Mouse (Mus musculus): ENCODE data around the gene Vmn1r181.
"Not testable (repeated sequence)": the region's sequence is repeated elsewhere in the genome, so short reads cannot be mapped to it uniquely, and the experiment has no call there.

The Vmn1r181 gene

DNA sequence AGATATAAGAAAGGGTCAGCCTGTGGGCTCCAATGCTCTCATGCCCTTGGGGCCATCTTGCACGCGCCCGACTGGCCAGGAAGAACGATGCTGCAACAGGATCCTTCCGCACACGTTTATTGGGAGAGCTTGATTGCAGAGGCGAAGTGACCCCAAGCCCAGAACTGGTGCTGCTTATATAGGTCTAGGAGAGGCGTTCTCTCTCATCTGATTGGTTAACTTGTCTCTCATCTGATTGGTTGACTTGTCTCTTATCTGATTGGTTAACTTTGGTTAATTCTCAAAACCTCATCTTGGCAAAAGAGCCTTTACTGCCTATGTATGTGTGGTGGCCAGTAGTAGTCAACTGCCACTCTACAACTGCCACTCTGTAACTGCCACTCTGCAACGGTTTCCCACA, at the start of gene Vmn1r181:
Vmn1r181 (plus strand) TSS at position 301 of the 400 bp plus-strand sequence.
- DNase-seq = not testable (repeated sequence)

DNA sequence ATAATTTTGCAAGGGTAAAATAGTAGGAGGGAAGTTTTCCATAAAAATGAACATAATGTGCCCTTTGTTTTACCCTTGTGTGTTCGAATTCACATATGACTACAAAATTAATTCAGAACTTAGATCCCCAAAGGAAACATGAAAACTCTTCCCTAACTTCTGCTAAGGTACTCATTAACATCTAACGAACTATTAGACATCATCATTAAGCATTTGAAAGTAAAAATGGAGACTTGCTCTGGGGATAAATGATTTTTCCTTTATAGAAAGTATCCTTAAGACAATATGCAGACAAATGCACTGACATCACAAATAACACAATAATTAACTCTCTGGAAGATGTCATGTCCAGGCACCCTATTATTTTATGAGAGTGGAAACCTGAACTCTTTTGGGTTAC, 47.7 kb upstream of the Vmn1r181 start, which contains the start of gene Vmn1r179:
Vmn1r179 (plus strand) TSS at position 301 of the 400 bp plus-strand sequence.
- no peak for DNase-seq

DNA sequence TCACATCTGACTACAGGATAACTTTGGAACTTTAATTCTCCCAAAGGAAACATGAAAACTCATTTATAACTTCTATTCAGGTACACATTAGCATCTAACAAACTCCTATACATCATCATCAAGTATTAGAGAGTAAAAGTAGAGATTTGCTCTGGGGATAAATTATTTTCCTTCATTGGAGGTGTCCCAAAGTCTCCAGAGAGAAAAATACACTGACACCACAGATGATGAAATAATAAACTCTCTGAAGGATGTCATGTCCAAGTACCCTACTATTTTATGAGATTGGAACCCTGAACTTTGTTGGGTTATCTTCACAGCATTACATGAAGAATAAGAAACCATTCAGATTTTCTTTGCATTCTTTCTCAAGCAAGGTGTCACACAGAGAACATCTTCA, 24.1 kb upstream of the Vmn1r181 start, which contains the start of gene Vmn1r180:
Vmn1r180 (plus strand) TSS at position 301 of the 400 bp plus-strand sequence.
- no peak for DNase-seq

GRCm38 (mm10) chr7:23968044-23968443, 6.4 kb upstream of the Vmn1r181 start:
- DNase-seq = peak; percentile 42 to 56

- no peak for DNase-seq
These were observed 27.0 kb downstream of the Vmn1r181 start, which contains the start of gene V1rd19 for GRCm38 (mm10) chr7:24001391-24001790. Gene V1rd19, plus strand, starts transcription at chr7:24001691.
